Mouse (Mus musculus): ENCODE measurements around the gene Tmem135. TPM values are rescaled to one million over a fixed set of nuclear protein-coding genes. Genes with fewer than 3 reads are reported as not detected.

The Tmem135 gene
- total RNA-seq, 1 experiment from 2014 or later: 50.7 TPM

- no peak for ATAC-seq (replicated peaks; ENCODE audit: insufficient number of reproducible peaks, low FRiP score, low TSS enrichment, poor library complexity, severe bottlenecking)
These were observed 107.1 kb downstream of the Tmem135 start for GRCm38 (mm10) chr7:89296941-89297340.

GRCm38 (mm10) chr7:89282664-89283063 lies 121.4 kb downstream of the Tmem135 start:
- no peak for ATAC-seq (replicated peaks; ENCODE audit: insufficient number of reproducible peaks, low FRiP score, low TSS enrichment, poor library complexity, severe bottlenecking)

DNA sequence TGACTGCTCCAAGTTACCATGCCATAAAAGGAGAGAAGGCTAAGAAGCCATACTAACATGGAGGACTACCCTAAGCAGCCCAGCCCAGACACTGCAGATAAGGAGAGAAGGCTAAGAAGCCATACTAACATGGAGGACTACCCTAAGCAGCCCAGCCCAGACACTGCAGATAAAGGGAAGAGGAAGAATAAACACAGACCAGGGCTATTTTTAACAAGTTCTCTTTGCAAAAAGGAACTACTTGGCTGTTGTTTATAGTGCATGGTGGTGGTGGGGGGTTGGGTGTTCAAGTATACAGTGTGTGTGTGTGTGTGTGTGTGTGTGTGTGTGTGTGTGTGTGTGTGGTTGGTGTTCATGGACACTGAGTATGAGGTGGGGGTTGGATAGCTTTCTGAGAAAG lies 133.6 kb downstream of the Tmem135 start:
- ATAC-seq (replicated peaks; ENCODE audit: insufficient number of reproducible peaks, low FRiP score, low TSS enrichment, poor library complexity, severe bottlenecking): peak; percentile 93

- no peak for ATAC-seq (replicated peaks; ENCODE audit: insufficient number of reproducible peaks, low FRiP score, low TSS enrichment, poor library complexity, severe bottlenecking)
These were observed 134.2 kb downstream of the Tmem135 start for GRCm38 (mm10) chr7:89269826-89270225.

DNA sequence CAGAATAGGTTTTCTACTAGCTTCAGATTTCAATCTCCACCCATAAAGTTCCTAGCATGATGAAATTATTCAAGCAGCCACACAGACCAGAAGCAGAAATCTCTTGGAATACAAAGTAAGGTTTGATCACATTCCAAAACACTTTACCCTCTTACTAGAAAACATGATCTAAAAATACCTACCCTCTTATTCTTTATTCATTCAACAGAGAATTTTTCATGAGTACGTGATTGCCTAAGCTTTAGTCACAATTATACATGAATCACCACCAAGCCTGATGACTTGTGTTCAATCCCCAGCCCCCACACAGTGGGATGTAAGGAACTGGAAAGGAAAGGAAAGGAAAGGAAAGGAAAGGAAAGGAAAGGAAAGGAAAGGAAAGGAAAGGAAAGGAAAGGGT lies 136.5 kb downstream of the Tmem135 start:
- no peak for ATAC-seq (replicated peaks; ENCODE audit: insufficient number of reproducible peaks, low FRiP score, low TSS enrichment, poor library complexity, severe bottlenecking)

DNA sequence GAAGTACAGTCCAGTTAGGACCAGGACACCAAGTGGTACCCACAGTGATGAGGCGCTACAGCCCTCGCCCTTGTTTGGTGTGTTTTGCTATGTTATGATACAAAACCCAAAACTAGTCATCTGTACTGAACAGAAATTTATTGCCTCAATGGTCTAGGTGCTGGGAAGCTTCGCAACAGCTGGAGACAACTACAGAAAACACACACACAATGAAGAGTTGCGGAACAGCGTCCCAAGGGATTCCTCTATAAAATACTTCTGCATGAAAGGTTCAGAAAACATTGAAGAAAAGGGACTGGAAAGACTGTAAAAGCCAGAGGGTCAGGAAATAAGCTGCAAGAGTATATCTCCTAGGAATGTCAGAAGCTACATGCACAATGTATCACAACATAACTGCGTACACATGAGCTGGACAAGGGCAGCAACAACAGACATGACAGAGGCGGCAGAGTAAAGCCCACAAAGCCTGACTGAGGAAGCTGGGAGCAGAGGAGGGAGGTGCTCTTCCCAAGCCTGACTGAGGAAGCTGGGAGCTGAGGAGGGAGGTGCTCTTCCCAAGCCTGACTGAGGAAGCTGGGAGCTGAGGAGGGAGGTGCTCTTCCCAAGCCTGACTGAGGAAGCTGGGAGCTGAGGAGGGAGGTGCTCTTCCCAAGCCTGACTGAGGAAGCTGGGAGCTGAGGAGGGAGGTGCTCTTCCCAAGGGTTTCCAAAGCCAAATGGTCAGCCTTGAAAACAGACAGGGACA lies 137.8 kb downstream of the Tmem135 start:
- 0 out of 2 replicates have a peak, but pooled peaks have one; percentile 33 for ATAC-seq (replicated peaks; ENCODE audit: insufficient number of reproducible peaks, low FRiP score, low TSS enrichment, poor library complexity, severe bottlenecking)

- no peak for ATAC-seq (replicated peaks; ENCODE audit: insufficient number of reproducible peaks, low FRiP score, low TSS enrichment, poor library complexity, severe bottlenecking)
These were observed 143.1 kb downstream of the Tmem135 start for GRCm38 (mm10) chr7:89260966-89261365.

GRCm38 (mm10) chr7:89258832-89259231 lies 145.2 kb downstream of the Tmem135 start:
- ATAC-seq (replicated peaks; ENCODE audit: insufficient number of reproducible peaks, low FRiP score, low TSS enrichment, poor library complexity, severe bottlenecking): no peak

GRCm38 (mm10) chr7:89257871-89258502 lies 146.0 kb downstream of the Tmem135 start:
- ATAC-seq (replicated peaks; ENCODE audit: insufficient number of reproducible peaks, low FRiP score, low TSS enrichment, poor library complexity, severe bottlenecking): no peak

DNA sequence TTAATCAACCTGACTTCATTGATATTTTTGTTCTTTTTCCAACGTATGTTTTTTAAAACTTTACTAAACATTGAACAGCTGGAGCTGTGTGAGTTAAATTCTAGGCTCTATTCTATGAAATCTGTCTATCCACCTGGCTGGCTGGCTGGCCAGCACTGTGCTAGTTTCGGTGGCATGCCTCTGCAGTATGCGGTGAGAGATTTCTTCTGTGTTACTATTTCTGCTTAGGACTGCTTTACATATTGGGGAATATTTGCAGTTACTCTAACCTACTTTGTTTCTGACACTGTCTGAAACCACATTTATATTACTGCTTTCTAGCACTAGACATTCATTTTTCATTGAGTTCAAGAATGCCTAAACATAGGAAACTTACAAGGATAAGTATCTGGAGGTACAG lies 150.2 kb downstream of the Tmem135 start:
- ATAC-seq (replicated peaks; ENCODE audit: insufficient number of reproducible peaks, low FRiP score, low TSS enrichment, poor library complexity, severe bottlenecking): no peak

- ATAC-seq (replicated peaks; ENCODE audit: insufficient number of reproducible peaks, low FRiP score, low TSS enrichment, poor library complexity, severe bottlenecking): peak; percentile 93
These were observed 150.7 kb downstream of the Tmem135 start for GRCm38 (mm10) chr7:89253317-89253716.

- ATAC-seq (replicated peaks; ENCODE audit: insufficient number of reproducible peaks, low FRiP score, low TSS enrichment, poor library complexity, severe bottlenecking): no peak
These were observed 152.1 kb downstream of the Tmem135 start for GRCm38 (mm10) chr7:89251880-89252453.

DNA sequence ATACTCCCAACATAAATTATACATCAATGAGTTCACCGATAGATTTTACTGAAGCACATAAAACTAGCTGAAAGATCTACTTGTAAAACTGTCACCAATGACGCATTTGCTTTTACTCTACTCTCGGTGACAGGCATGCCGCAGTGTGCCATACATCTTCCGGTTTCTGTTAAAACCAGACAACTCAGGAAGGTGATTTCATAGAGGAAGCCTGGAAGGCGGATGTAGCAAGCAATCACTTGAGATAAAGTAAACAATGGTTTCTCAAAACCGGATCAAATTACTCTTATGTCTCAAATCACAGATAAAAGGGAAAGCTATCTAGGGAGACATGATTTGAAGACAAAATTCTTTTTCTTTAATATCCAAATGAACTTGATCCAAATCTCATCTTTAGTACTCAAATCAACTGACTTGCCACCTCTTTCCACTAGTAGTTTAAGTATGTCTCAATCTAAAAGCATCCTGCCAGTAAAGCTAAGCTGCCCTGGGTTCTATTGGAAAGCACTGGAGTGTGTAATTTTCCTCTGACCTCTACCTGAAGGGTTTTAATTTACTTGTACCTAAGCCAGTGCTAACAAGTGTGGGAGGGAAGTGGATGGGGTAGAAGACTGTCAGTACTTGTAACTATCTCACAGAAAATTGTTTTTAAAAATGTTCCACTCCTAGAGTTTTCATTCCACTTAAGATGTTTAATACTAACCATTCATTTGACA lies 155.7 kb downstream of the Tmem135 start:
- ATAC-seq (replicated peaks; ENCODE audit: insufficient number of reproducible peaks, low FRiP score, low TSS enrichment, poor library complexity, severe bottlenecking): peak; percentile 93

DNA sequence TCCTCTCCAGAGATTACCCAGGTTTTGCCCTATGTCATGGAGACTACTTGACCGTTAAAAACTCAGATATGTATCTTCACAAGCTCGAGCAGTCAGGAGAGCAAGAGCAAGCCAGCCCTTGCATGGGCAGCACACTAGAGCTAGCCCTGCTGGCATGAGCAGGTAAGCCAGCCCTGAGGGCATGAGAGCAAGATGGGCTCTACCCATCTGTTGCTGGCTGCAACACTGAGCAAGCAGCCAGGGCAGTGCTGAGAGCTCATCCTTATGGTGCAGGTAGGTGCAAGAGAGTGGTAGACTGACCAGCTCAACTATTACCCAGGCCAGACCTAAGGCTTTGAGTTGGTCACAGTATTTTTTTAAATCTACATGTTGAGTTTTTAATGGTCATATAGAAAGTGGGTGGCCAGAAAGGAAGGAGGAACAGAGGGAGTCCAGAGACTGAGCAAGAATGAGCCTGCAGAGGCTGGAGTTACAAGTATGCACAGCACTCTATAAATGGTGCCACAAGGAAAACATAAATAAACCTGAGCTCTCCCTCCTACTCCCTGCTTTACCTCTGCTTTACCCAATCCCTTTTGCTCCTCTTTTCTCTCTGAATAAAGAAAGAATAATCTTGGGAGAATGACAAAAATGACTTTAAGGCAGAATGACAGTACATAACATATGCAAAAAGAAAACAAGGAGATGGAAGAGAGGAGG lies 156.9 kb downstream of the Tmem135 start:
- ATAC-seq (replicated peaks; ENCODE audit: insufficient number of reproducible peaks, low FRiP score, low TSS enrichment, poor library complexity, severe bottlenecking): no peak

DNA sequence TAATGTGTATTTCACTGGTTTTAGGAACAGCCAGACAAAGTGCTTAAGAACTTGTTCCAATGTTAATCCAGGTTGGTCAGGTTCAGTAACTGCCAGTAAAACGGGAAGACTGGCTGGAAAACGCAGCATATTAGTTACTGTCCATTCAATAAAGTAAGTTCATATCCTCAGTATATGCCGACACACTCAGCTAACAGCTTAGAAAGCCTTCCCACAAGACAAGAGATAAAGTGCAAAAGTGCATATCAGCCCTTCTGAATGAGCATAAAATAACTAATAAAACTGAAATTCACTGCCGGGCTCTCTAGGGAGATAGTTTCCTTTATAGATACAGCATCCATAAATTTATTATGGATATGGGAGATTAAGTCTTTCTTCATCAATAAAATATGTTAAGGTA lies 161.5 kb downstream of the Tmem135 start:
- ATAC-seq (replicated peaks; ENCODE audit: insufficient number of reproducible peaks, low FRiP score, low TSS enrichment, poor library complexity, severe bottlenecking): no peak

DNA sequence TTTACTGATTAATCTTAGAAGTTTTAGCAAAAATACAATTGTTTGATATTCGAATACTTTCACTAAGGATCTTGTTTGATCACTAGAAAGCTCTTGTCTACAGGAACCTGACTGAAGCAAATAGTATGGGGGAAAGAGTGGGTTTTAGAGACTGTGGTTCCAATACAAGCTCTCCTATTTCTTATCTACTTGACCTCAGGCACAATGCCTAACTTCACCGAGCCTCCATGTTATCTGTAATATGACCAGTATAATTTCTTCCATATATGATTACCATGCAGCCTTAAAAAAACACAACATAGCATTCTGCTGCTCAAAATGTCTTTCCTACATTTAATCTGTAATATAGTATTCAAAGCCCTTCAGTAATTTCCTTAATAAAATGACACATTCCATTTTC lies 161.9 kb downstream of the Tmem135 start:
- no peak for ATAC-seq (replicated peaks; ENCODE audit: insufficient number of reproducible peaks, low FRiP score, low TSS enrichment, poor library complexity, severe bottlenecking)

- ATAC-seq (replicated peaks; ENCODE audit: insufficient number of reproducible peaks, low FRiP score, low TSS enrichment, poor library complexity, severe bottlenecking): no peak
These were observed 164.4 kb downstream of the Tmem135 start for GRCm38 (mm10) chr7:89239592-89239991.

DNA sequence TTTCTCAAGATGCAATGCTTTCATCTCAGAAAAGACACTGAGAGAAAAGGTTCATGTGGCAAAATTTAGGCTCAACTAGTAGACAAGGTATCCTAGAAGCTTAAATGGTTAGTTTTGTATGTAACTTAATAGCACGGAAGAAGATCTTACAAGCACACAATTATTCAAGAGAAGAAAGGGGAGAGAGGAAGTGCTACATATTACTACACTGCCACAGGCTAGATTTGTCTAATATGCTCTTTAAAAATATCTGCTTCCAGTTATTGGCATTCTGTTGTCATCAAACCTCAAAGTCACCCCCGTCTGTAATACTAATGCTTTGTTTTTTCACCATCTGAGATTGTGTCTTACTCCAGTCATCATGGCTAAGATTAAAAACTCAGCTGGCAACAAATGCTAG lies 167.4 kb downstream of the Tmem135 start:
- no peak for ATAC-seq (replicated peaks; ENCODE audit: insufficient number of reproducible peaks, low FRiP score, low TSS enrichment, poor library complexity, severe bottlenecking)

DNA sequence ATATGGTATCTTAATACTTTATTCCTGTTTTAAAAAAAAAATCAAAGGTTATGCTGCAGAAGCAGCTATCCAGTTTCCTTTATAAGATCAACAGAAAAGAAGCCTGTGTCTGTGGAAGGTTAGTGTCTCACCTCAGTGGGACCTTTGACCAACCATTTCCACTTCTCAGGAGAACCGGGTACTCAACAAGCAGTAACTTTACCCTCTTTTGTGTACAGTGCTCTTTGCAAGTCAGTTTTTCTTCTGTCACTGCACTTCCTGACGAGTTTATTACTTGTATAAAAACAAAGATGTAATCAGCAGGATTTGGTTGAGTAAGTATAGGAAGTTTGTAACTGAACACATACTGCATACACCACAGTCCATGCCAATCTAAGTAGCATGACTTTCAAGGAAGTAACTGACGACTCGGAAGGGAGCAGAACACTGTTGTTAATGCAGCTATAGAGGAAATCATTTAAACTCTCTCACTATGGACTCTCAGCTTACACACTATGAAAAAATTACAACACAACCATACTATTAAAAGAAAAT lies 168.0 kb downstream of the Tmem135 start:
- ATAC-seq (replicated peaks; ENCODE audit: insufficient number of reproducible peaks, low FRiP score, low TSS enrichment, poor library complexity, severe bottlenecking): no peak

Measured in monocyte, adult 5-6 weeks (primary cell).